Mouse (Mus musculus) ovary, postnatal 36 days (tissue): ENCODE measurements around the gene Ube2dnl1.

ENCODE experiments used
- DNase-seq: peaks from one replicate; pipeline ENCODE4 v3.0.0; 2022; ENCODE audit warnings: low spot score, mixed read lengths

Ube2dnl1 gene

GRCm38 (mm10) chrX:114904712-114905111, at the start of gene Ube2dnl1:
Ube2dnl1 (plus strand) TSS chrX:114905012.
- DNase-seq = no peak

DNA sequence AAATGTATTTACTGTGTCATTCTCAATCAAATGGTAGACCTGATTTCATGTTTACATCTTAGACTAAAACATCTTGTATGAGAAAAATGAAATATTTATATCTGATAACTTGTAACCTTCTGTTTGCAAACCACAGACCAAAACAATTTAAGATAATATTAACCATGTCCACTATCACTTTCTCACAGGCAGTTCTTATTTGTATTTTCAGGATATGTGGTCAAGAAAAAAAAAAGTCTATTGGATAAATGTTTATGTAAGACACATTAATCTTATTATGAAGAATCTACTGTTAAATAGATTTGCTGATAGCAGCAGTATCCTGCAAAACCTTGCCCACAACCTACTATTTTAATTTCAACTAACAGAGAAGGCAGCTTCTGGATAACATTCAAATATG, 9.3 kb upstream of the Ube2dnl1 start:
- DNase-seq = no peak

GRCm38 (mm10) chrX:114897506-114897905, 7.3 kb upstream of the Ube2dnl1 start:
- DNase-seq = no peak

DNA sequence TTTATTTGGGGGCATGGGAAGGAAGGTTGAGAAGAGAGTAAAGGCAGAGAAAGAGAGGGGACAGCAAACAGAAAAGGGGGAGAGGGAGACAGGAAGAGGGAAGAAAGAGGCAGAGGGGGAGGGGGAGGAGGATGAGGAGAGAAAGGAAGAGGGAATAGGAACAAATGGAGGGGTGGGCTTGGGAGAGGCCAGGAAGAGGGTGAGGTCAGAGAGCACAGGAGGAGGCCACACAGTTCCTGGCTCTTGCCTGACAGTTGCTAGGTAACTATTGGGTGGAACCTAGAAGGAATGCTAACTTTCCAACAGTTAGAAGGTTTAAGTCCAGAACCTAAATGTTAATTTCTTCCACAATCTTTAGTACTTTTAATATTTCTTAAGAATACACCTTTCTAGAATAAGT, 1.4 kb upstream of the Ube2dnl1 start:
- no peak for DNase-seq

GRCm38 (mm10) chrX:114907282-114907681, 2.5 kb downstream of the Ube2dnl1 start, which contains the start of gene Ube2dnl2:
Ube2dnl2 (plus strand) TSS chrX:114907582.
- no peak for DNase-seq

DNA sequence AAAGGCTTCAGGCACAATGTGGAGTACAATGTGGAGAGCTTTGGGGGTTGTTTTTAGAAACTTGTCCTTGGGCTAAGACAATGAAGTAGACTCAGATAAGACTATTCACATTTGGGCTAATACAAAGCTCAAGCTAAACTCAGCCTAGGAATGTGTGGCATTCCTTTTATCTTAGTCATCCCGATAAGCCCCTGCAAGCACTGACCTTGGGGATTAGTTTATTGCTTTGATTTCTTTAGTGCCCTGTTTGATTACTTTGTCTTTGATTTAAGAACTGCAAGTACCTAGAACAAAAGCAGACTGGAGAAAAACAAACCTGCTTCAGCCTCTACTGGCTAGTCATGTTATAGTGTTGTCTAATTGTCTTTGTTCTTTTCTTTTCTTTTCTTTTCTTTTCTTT, 50.3 kb downstream of the Ube2dnl1 start:
- no peak for DNase-seq
